Mouse (Mus musculus) CD8-positive naive resting alpha-beta T cell, adult 57 days (primary cell): ENCODE results near the gene Dph6. TPM values are rescaled to one million over a fixed set of nuclear protein-coding genes. Genes with fewer than 3 reads are reported as not detected.

Experiments used
- total RNA-seq: library from RNA; stranded (reverse); gene quantifications from one replicate; pipeline ENCODE4 v1.2.4, GENCODE M21; 2023

Dph6 gene
- 18.3 TPM for total RNA-seq

GRCm38 (mm10) chr2:114654365-114655239, at the start of gene Dph6:
Gene Dph6, minus strand, starts transcription at chr2:114654964.

